Comparison of ENCODE assay signal across 17 mouse cellular contexts in genomic region chr10:71138852-71139197, GRCm38 (mm10). TPM values are rescaled to one million over a fixed set of nuclear protein-coding genes. Genes with fewer than 3 reads are reported as not detected.
"Had no signal": no experiment of that assay in that cellular context is flagged by ENCODE, and none has a peak within 500 bp of the region (broad histone marks: within the 10 kb centered on the region; RNA-seq: fewer than 3 reads in every experiment).

No protein-coding gene starts in this region.

- H3K4me1 ChIP-seq: liver, embryonic 15.5 days; midbrain, embryonic 15.5 days; neural tube, embryonic 12.5 days; stomach, embryonic 15.5 days had no signal

- H3K4me3 ChIP-seq: liver, embryonic 15.5 days; midbrain, embryonic 15.5 days; neural tube, embryonic 12.5 days; stomach, embryonic 15.5 days had no signal

- ATAC-seq: lung, postnatal 0 days; midbrain, embryonic 15.5 days had no signal

- H3K27me3 ChIP-seq: liver, embryonic 15.5 days; midbrain, embryonic 15.5 days; neural tube, embryonic 12.5 days; stomach, embryonic 15.5 days had no signal

- H3K36me3 ChIP-seq: liver, embryonic 15.5 days; midbrain, embryonic 15.5 days; neural tube, embryonic 12.5 days; stomach, embryonic 15.5 days had no signal

- H3K27ac ChIP-seq: liver, embryonic 15.5 days; midbrain, embryonic 15.5 days; neural tube, embryonic 12.5 days; stomach, embryonic 15.5 days had no signal

- H3K9me3 ChIP-seq: liver, embryonic 15.5 days; stomach, embryonic 15.5 days had no signal

- H3K9ac ChIP-seq: liver, embryonic 15.5 days; midbrain, embryonic 15.5 days; neural tube, embryonic 12.5 days; stomach, embryonic 15.5 days had no signal

- DNase-seq: kidney, adult 9 months; kidney, postnatal 10 days; left cerebral cortex, postnatal 4 days; lung, adult 2 months; lung, postnatal 36 days; right cerebral cortex, postnatal 4 days; thymus, adult 2 months; thymus, postnatal 25 days had no signal

- H3K4me2 ChIP-seq: liver, embryonic 11.5 days; liver, embryonic 15.5 days; midbrain, embryonic 15.5 days; neural tube, embryonic 12.5 days; stomach, embryonic 15.5 days had no signal

RNA-seq across cellular contexts. Expression of gene Bicc1, which starts 20.7 kb away (rescaled TPM):
- total RNA-seq: megakaryocyte progenitor cell, adult 5-6 weeks; monocyte, adult 5-6 weeks; neutrophil, adult 5-6 weeks had no signal
